Mouse (Mus musculus) midbrain, embryonic 10.5 days (tissue): ENCODE data around the gene Scn4b. TPM values are rescaled to one million over a fixed set of nuclear protein-coding genes. Genes with fewer than 3 reads are reported as not detected.

Experiments used
- DNase-seq: peaks from one replicate; pipeline ENCODE4 v3.0.0-alpha.2; 2017; ENCODE audit warnings: low spot score
- H3K27ac ChIP-seq: fragments of 300-500 bp; sonication (generic); replicated peaks from 2 replicates; pipeline ENCODE4 v1.5.1; 2016; ENCODE audit warnings: mild to moderate bottlenecking
- H3K27me3 ChIP-seq: fragments of 300-500 bp; sonication (generic); 2 replicates; pipeline ENCODE4 v1.6.1; 2016; ENCODE audit warnings: low read depth, mild to moderate bottlenecking; ENCODE audit not compliant: poor library complexity, severe bottlenecking
- H3K36me3 ChIP-seq: fragments of 300-500 bp; sonication (generic); 2 replicates; pipeline ENCODE4 v1.6.1; 2016; ENCODE audit warnings: mild to moderate bottlenecking, moderate library complexity
- H3K4me1 ChIP-seq: fragments of 300-500 bp; sonication (generic); 2 replicates; pipeline ENCODE4 v1.6.1; 2016
- H3K4me3 ChIP-seq: fragments of 300-500 bp; sonication (generic); 2 replicates; pipeline ENCODE4 v1.5.1; 2016; ENCODE audit warnings: mild to moderate bottlenecking, moderate library complexity
- H3K9me3 ChIP-seq: fragments of 300-500 bp; sonication (generic); replicated peaks from 2 replicates; pipeline ENCODE4 v1.6.1; 2016; ENCODE audit warnings: mild to moderate bottlenecking
- WGBS: fragments of 180-500 bp; shearing (Covaris S2); methylation state at CpG from one replicate; pipeline ENCODE4 v1.1.7; 2016; 5-methylcytosine and 5-hydroxymethylcytosine counted together
- polyA plus RNA-seq: library from polyadenylated mRNA; unstranded; fragments of >200 nt; fragmentation: Nextera tagmentation; extraction: Ambion mirVana; gene quantifications from 2 replicates; pipeline ENCODE4 v1.2.1, GENCODE M21; 2016

Scn4b gene
- polyA plus RNA-seq, 1 experiment from 2014 or later = 0.28 TPM

GRCm38 (mm10) chr9:45181770-45182169 lies 43.6 kb downstream of the Scn4b start, which contains the start of gene BC049352:
BC049352 (plus strand) TSS chr9:45182007.
- Histone ChIP-seq H3K4me1 (no peaks in the 10 kb centered on the region), H3K27ac (no peak within 1 kb of the TSS), H3K4me3 (no peak within 1 kb of the TSS), H3K9me3 (no peaks in the 10 kb centered on the region), H3K36me3 (no peaks in the 10 kb centered on the region), H3K27me3 (no peaks in the 10 kb centered on the region)
- 62% methylated on average over 2 of the region's 2 CpGs for WGBS
- no peak for DNase-seq

- Histone ChIP-seq H3K4me1 (no peaks in the 10 kb centered on the region), H3K27me3 (no peaks in the 10 kb centered on the region), H3K27ac (no peak overlapping the region), H3K9me3 (no peaks in the 10 kb centered on the region), H3K4me3 (no peak overlapping the region), H3K36me3 (no peaks in the 10 kb centered on the region)
- WGBS = 72% methylated on average over 3 of the region's 3 CpGs
- DNase-seq = no peak
Measured at GRCm38 (mm10) chr9:45182521-45182920, 44.3 kb downstream of the Scn4b start.

- H3K27me3 ChIP-seq = no peaks in the 10 kb centered on the region
- DNase-seq = no peak
- no peaks in the 10 kb centered on the region for H3K36me3 ChIP-seq
- H3K9me3 ChIP-seq = no peaks in the 10 kb centered on the region
- no peak overlapping the region for H3K4me3 ChIP-seq
- H3K4me1 ChIP-seq = no peaks in the 10 kb centered on the region
- 86% methylated on average over 6 of the region's 6 CpGs for WGBS
- H3K27ac ChIP-seq = no peak overlapping the region
Measured at GRCm38 (mm10) chr9:45183266-45183665, 45.1 kb downstream of the Scn4b start.

GRCm38 (mm10) chr9:45185250-45185649 lies 47.1 kb downstream of the Scn4b start:
- 83% methylated on average over 4 of the region's 4 CpGs for WGBS

GRCm38 (mm10) chr9:45188570-45189563 lies 50.7 kb downstream of the Scn4b start:
- Histone ChIP-seq H3K9me3 (no peaks in the 10 kb centered on the region), H3K27me3 (no peaks in the 10 kb centered on the region), H3K4me3 (no peak overlapping the region), H3K27ac (no peak overlapping the region), H3K36me3 (no peaks in the 10 kb centered on the region), H3K4me1 (no peaks in the 10 kb centered on the region)
- WGBS = 91% methylated on average over 10 of the region's 10 CpGs
- DNase-seq = no peak

More at GRCm38 (mm10) chr9:45185250-45185649, 47.1 kb downstream of the Scn4b start:
- H3K27ac ChIP-seq = no peak overlapping the region
- H3K4me1 ChIP-seq = no peaks in the 10 kb centered on the region
- no peaks in the 10 kb centered on the region for H3K27me3 ChIP-seq
- H3K4me3 ChIP-seq = no peak overlapping the region
- no peaks in the 10 kb centered on the region for H3K36me3 ChIP-seq
- no peak for DNase-seq
- H3K9me3 ChIP-seq = no peaks in the 10 kb centered on the region

GRCm38 (mm10) chr9:45189661-45190174 lies 51.5 kb downstream of the Scn4b start:
- Histone ChIP-seq H3K27ac (no peak overlapping the region), H3K27me3 (no peaks in the 10 kb centered on the region), H3K4me1 (no peaks in the 10 kb centered on the region), H3K9me3 (no peaks in the 10 kb centered on the region), H3K4me3 (no peak overlapping the region), H3K36me3 (no peaks in the 10 kb centered on the region)
- 89% methylated on average over 4 of the region's 4 CpGs for WGBS
- no peak for DNase-seq

- WGBS = 70% methylated on average over 4 of the region's 4 CpGs
- no peak overlapping the region for H3K27ac ChIP-seq
- no peaks in the 10 kb centered on the region for H3K4me1 ChIP-seq
- H3K27me3 ChIP-seq = no peaks in the 10 kb centered on the region
- no peaks in the 10 kb centered on the region for H3K36me3 ChIP-seq
- no peak overlapping the region for H3K4me3 ChIP-seq
- DNase-seq = no peak
- no peaks in the 10 kb centered on the region for H3K9me3 ChIP-seq
Measured at GRCm38 (mm10) chr9:45195468-45195867, 57.3 kb downstream of the Scn4b start.

- Histone ChIP-seq H3K27ac (no peak overlapping the region), H3K9me3 (no peaks in the 10 kb centered on the region), H3K4me1 (no peaks in the 10 kb centered on the region), H3K4me3 (no peak overlapping the region), H3K27me3 (no peaks in the 10 kb centered on the region), H3K36me3 (no peaks in the 10 kb centered on the region)
- no peak for DNase-seq
- WGBS = 82% methylated on average over 8 of the region's 8 CpGs
Measured at GRCm38 (mm10) chr9:45196125-45196830, 58.1 kb downstream of the Scn4b start.

- DNase-seq = no peak
- Histone ChIP-seq H3K27me3 (no peaks in the 10 kb centered on the region), H3K4me3 (no peak overlapping the region), H3K36me3 (no peaks in the 10 kb centered on the region), H3K9me3 (no peaks in the 10 kb centered on the region), H3K27ac (no peak overlapping the region), H3K4me1 (no peaks in the 10 kb centered on the region)
- WGBS = 88% methylated on average over 5 of the region's 5 CpGs
Measured at GRCm38 (mm10) chr9:45197549-45197948, 59.4 kb downstream of the Scn4b start.

- WGBS = 88% methylated on average over 5 of the region's 5 CpGs
Measured at GRCm38 (mm10) chr9:45201319-45201947, 63.2 kb downstream of the Scn4b start.

GRCm38 (mm10) chr9:45202021-45202798 lies 64.0 kb downstream of the Scn4b start:
- no peaks in the 10 kb centered on the region for H3K4me1 ChIP-seq
- H3K27me3 ChIP-seq = no peaks in the 10 kb centered on the region
- DNase-seq = no peak
- no peak overlapping the region for H3K4me3 ChIP-seq
- 80% methylated on average over 9 of the region's 9 CpGs for WGBS
- H3K9me3 ChIP-seq = no peaks in the 10 kb centered on the region
- H3K36me3 ChIP-seq = no peaks in the 10 kb centered on the region
- no peak overlapping the region for H3K27ac ChIP-seq

More at GRCm38 (mm10) chr9:45201319-45201947, 63.2 kb downstream of the Scn4b start:
- H3K27ac ChIP-seq = no peak overlapping the region
- no peaks in the 10 kb centered on the region for H3K36me3 ChIP-seq
- no peaks in the 10 kb centered on the region for H3K27me3 ChIP-seq
- no peak for DNase-seq
- no peak overlapping the region for H3K4me3 ChIP-seq
- H3K4me1 ChIP-seq = no peaks in the 10 kb centered on the region
- H3K9me3 ChIP-seq = no peaks in the 10 kb centered on the region
